ENCODE assay signal across 13 mouse cellular contexts in genomic region chr2:61513787-61514444, GRCm38 (mm10).
DNase-seq lines count a peak whose midpoint lies in the region; ATAC-seq and TF ChIP-seq lines count a peak whose summit lies in the region.
"Had no signal": no experiment of that assay in that cellular context is flagged by ENCODE, and none has a peak within 500 bp of the region (broad histone marks: within the 10 kb centered on the region; RNA-seq: fewer than 3 reads in every experiment).

No protein-coding gene starts in this region.

- WGBS in liver, postnatal 0 days (ENCODE audit: insufficient replicate concordance), result 25% methylated on average over 12 of the region's 12 CpGs
- WGBS in midbrain, postnatal 0 days, result 84% methylated on average over 12 of the region's 12 CpGs

- no peak overlapping the region for H3K9ac ChIP-seq in liver, postnatal 0 days (replicated peaks)
- H3K9ac ChIP-seq in midbrain, postnatal 0 days (replicated peaks; ENCODE audit: low read length, poor library complexity, severe bottlenecking), result no peak overlapping the region
- H3K9ac ChIP-seq: heart, embryonic 13.5 days; lung, embryonic 15.5 days had no signal

- H3K4me3 ChIP-seq in liver, postnatal 0 days (ENCODE audit: low read depth, low read length), result 0 out of 2 replicates have a peak overlapping the region, but pooled peaks have one; percentile 17
- H3K4me3 ChIP-seq in midbrain, postnatal 0 days (ENCODE audit: low read depth, low read length), result no peak overlapping the region
- H3K4me3 ChIP-seq: heart, embryonic 13.5 days; lung, embryonic 15.5 days had no signal

- peak overlapping the region; percentile 58; the same call in 1 of the 2 replicates for H3K27ac ChIP-seq in liver, postnatal 0 days (ENCODE audit: low read depth)
- no peak overlapping the region for H3K27ac ChIP-seq in midbrain, postnatal 0 days (ENCODE audit: low read depth, low read length)
- H3K27ac ChIP-seq: heart, embryonic 13.5 days; lung, embryonic 15.5 days had no signal

- H3K27me3 ChIP-seq in liver, postnatal 0 days (ENCODE audit: insufficient read depth, low read length), result no peaks in the 10 kb centered on the region
- H3K27me3 ChIP-seq in midbrain, postnatal 0 days (ENCODE audit: insufficient read depth, low read length), result no peaks in the 10 kb centered on the region
- H3K27me3 ChIP-seq: heart, embryonic 13.5 days; lung, embryonic 15.5 days had no signal

- H3K9me3 ChIP-seq in liver, postnatal 0 days (ENCODE audit: low read length), result no peaks in the 10 kb centered on the region
- H3K9me3 ChIP-seq in midbrain, postnatal 0 days (ENCODE audit: low read length), result no peaks in the 10 kb centered on the region
- H3K9me3 ChIP-seq: lung, embryonic 15.5 days had no signal

- TF ChIP-seq CTCF in liver, postnatal 0 days (IDR thresholded peaks at IDR 0.05; ENCODE audit: low read depth), result no peak
- no peak for TF ChIP-seq CTCF in midbrain, postnatal 0 days (IDR thresholded peaks at IDR 0.05)

- peaks cover 16% of the 10 kb centered on the region for H3K4me1 ChIP-seq in liver, postnatal 0 days (ENCODE audit: insufficient read depth)
- no peaks in the 10 kb centered on the region for H3K4me1 ChIP-seq in midbrain, postnatal 0 days (ENCODE audit: insufficient read depth, low read length)
- H3K4me1 ChIP-seq: heart, embryonic 13.5 days; lung, embryonic 15.5 days had no signal

- peak overlapping the region; percentile 60 for H3K4me2 ChIP-seq in liver, postnatal 0 days (ENCODE audit: low read depth, low read length)
- H3K4me2 ChIP-seq in midbrain, postnatal 0 days (ENCODE audit: low read depth, low read length, poor library complexity, severe bottlenecking), result no peak overlapping the region
- H3K4me2 ChIP-seq: heart, embryonic 13.5 days; lung, embryonic 15.5 days had no signal

- no peak for TF ChIP-seq EP300 in liver, postnatal 0 days (IDR thresholded peaks at IDR 0.05; ENCODE audit: low read depth)

- peak; percentile 66 to 75 for DNase-seq in CD8-positive naive resting alpha-beta T cell, adult 2 months (ENCODE audit: low read depth in 2 of 2, low spot score in 2 of 2)
- peak; percentile 55 for DNase-seq in c-Kit-positive CD71-positive TER-119-negative erythroid progenitor cells, embryonic 14.5 days (ENCODE audit: low read depth)
- peak; percentile 43 for DNase-seq in liver, postnatal 0 days
- DNase-seq in spleen, postnatal 36 days (ENCODE audit: low spot score in 2 of 2), result peak; percentile 60 to 65
- DNase-seq in cerebellum, postnatal 25 days, result no peak
- no peak for DNase-seq in neural tube, embryonic 10.5 days (ENCODE audit: extremely low spot score, low spot score)
- DNase-seq in adrenal gland, adult (ENCODE audit: inconsistent age in 2 of 2, low spot score in 1 of 2), result no peak
- no peak for DNase-seq in midbrain, postnatal 0 days (ENCODE audit: low spot score)
- DNase-seq: cerebellum, adult 8-10 months; kidney, adult 2 months had no signal

- no peaks in the 10 kb centered on the region for H3K36me3 ChIP-seq in liver, postnatal 0 days (replicated peaks; ENCODE audit: insufficient read depth, low read length)
- H3K36me3 ChIP-seq in midbrain, postnatal 0 days (ENCODE audit: insufficient read depth, low read length), result no peaks in the 10 kb centered on the region
- H3K36me3 ChIP-seq: heart, embryonic 13.5 days; lung, embryonic 15.5 days had no signal

- ATAC-seq in liver, postnatal 0 days, result peak; percentile 74
- no peak for ATAC-seq in midbrain, postnatal 0 days (ENCODE audit: low FRiP score)
- ATAC-seq: Patski had no signal

Comparison
In these comparisons a context has a peak if more than half of its experiments do, and no peak if none do; other contexts are left out.
1. DNase-seq: peak in CD8-positive naive resting alpha-beta T cell, adult 2 months (2 of 2), c-Kit-positive CD71-positive TER-119-negative erythroid progenitor cells, embryonic 14.5 days (single experiment), liver, postnatal 0 days (single experiment) and spleen, postnatal 36 days (2 of 2); none in cerebellum, postnatal 25 days (0 of 2), neural tube, embryonic 10.5 days (single experiment), adrenal gland, adult (0 of 2) and midbrain, postnatal 0 days (single experiment).